In the genomic region with DNA sequence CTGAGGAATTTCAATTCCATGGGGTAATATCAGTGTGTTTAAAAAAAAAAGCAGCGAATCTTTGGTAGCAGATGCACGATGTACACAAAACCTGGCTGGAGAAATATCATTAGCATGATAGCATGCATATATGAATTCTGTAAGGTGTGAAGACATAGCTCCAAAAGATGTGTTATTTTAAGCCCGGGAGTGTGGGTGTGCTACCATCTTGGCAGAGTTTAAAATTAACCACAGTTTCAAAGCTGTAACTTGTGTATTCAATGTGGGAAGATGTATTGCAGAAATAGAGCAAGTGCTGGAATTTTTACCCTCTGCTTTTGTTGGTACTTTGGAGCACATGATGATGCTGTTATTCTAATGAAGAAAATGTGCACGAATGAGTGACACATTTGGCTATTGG, we compare ENCODE assay signal across 19 mouse cellular contexts.
DNase-seq lines count a peak whose midpoint lies in the region; ATAC-seq and TF ChIP-seq lines count a peak whose summit lies in the region.
"Had no signal": no experiment of that assay in that cellular context is flagged by ENCODE, and none has a peak within 500 bp of the region (broad histone marks: within the 10 kb centered on the region; RNA-seq: fewer than 3 reads in every experiment).

No protein-coding gene starts in this region.

- H3K27me3 ChIP-seq in forebrain, embryonic 15.5 days: no peaks in the 10 kb centered on the region
- no peaks in the 10 kb centered on the region for H3K27me3 ChIP-seq in forebrain, embryonic 12.5 days
- no peaks in the 10 kb centered on the region for H3K27me3 ChIP-seq in heart, embryonic 10.5 days (ENCODE audit: insufficient read depth, poor library complexity, severe bottlenecking)
- H3K27me3 ChIP-seq: hindbrain, embryonic 13.5 days had no signal

- ATAC-seq in forebrain, embryonic 15.5 days (replicated peaks): peak; percentile 62; the same call in 1 of the 2 replicates
- no peak for ATAC-seq in forebrain, embryonic 12.5 days (ENCODE audit: low FRiP score)
- ATAC-seq in granulocyte monocyte progenitor cell, adult 5-6 weeks (replicated peaks; ENCODE audit: poor library complexity, severe bottlenecking): no peak
- ATAC-seq: intestine, embryonic 16.5 days; Patski had no signal

- peaks cover 24% of the 10 kb centered on the region for H3K4me1 ChIP-seq in forebrain, embryonic 15.5 days
- peaks cover 6% of the 10 kb centered on the region for H3K4me1 ChIP-seq in forebrain, embryonic 12.5 days
- H3K4me1 ChIP-seq in cortical plate, adult 2 months (ENCODE audit: control insufficient read depth, insufficient read depth, low read length): peaks cover 4% of the 10 kb centered on the region; the same call in 1 of the 2 replicates
- H3K4me1 ChIP-seq in olfactory bulb, adult 2 months (ENCODE audit: control insufficient read depth, insufficient read depth, low read length): no peaks in the 10 kb centered on the region
- no peaks in the 10 kb centered on the region for H3K4me1 ChIP-seq in heart, embryonic 10.5 days

- no peak overlapping the region for H3K4me2 ChIP-seq in forebrain, embryonic 15.5 days (replicated peaks)
- no peak overlapping the region for H3K4me2 ChIP-seq in forebrain, embryonic 12.5 days
- H3K4me2 ChIP-seq: hindbrain, embryonic 13.5 days; lung, embryonic 14.5 days had no signal

- H3K9me3 ChIP-seq in forebrain, embryonic 15.5 days: no peaks in the 10 kb centered on the region
- no peaks in the 10 kb centered on the region for H3K9me3 ChIP-seq in forebrain, embryonic 12.5 days
- H3K9me3 ChIP-seq in heart, embryonic 10.5 days: no peaks in the 10 kb centered on the region
- H3K9me3 ChIP-seq: hindbrain, embryonic 13.5 days had no signal

- no peak overlapping the region for H3K27ac ChIP-seq in forebrain, embryonic 15.5 days (replicated peaks)
- no peak overlapping the region for H3K27ac ChIP-seq in forebrain, embryonic 12.5 days
- H3K27ac ChIP-seq in cortical plate, adult 2 months (ENCODE audit: insufficient read depth, low read length): peak overlapping the region; percentile 98; the same call in 1 of the 2 replicates
- H3K27ac ChIP-seq in olfactory bulb, adult 2 months (ENCODE audit: insufficient read depth, low read depth, low read length): peak overlapping the region; percentile 83
- no peak overlapping the region for H3K27ac ChIP-seq in heart, embryonic 10.5 days
- H3K27ac ChIP-seq: hindbrain, embryonic 13.5 days; kidney, postnatal 0 days; macrophage; stomach, postnatal 0 days had no signal

- H3K4me3 ChIP-seq in forebrain, embryonic 15.5 days: no peak overlapping the region
- H3K4me3 ChIP-seq in forebrain, embryonic 12.5 days (replicated peaks): no peak overlapping the region
- H3K4me3 ChIP-seq in cortical plate, adult 2 months (ENCODE audit: insufficient read depth, low read length): no peak overlapping the region
- H3K4me3 ChIP-seq in olfactory bulb, adult 2 months (ENCODE audit: insufficient read depth, low read depth, low read length): no peak overlapping the region
- H3K4me3 ChIP-seq in heart, embryonic 10.5 days: no peak overlapping the region
- H3K4me3 ChIP-seq: hindbrain, embryonic 13.5 days had no signal

- no peak overlapping the region for H3K9ac ChIP-seq in forebrain, embryonic 15.5 days (replicated peaks)
- no peak overlapping the region for H3K9ac ChIP-seq in forebrain, embryonic 12.5 days
- H3K9ac ChIP-seq: hindbrain, embryonic 13.5 days; lung, embryonic 14.5 days had no signal

- no peak for TF ChIP-seq POLR2A in cortical plate, adult 2 months (IDR thresholded peaks at IDR 0.05; ENCODE audit: extremely low read depth, insufficient read depth, low read length)
- no peak for TF ChIP-seq POLR2A in olfactory bulb, adult 2 months (IDR thresholded peaks at IDR 0.05; ENCODE audit: insufficient read depth, low read depth, low read length)

- no peaks in the 10 kb centered on the region for H3K36me3 ChIP-seq in forebrain, embryonic 15.5 days
- H3K36me3 ChIP-seq in forebrain, embryonic 12.5 days (replicated peaks): no peaks in the 10 kb centered on the region
- H3K36me3 ChIP-seq in heart, embryonic 10.5 days: no peaks in the 10 kb centered on the region
- H3K36me3 ChIP-seq: hindbrain, embryonic 13.5 days had no signal

- no peak for TF ChIP-seq CTCF in cortical plate, adult 2 months (IDR thresholded peaks at IDR 0.05; ENCODE audit: extremely low read depth, insufficient read depth, low read length)
- TF ChIP-seq CTCF in olfactory bulb, adult 2 months (IDR thresholded peaks at IDR 0.05; ENCODE audit: insufficient read depth, low read depth, low read length): no peak

- DNase-seq in layer of hippocampus, adult 8-10 months (ENCODE audit: low spot score in 2 of 2): peak; percentile 50 to 64
- no peak for DNase-seq in adrenal gland, adult 18-20 months (ENCODE audit: low spot score in 2 of 2)
- no peak for DNase-seq in heart, embryonic 10.5 days (ENCODE audit: low spot score)
- DNase-seq: cerebellum, adult 18-20 months; heart, adult 18-20 months; lung, embryonic 14.5 days; midbrain, embryonic 14.5 days; thymus, postnatal 36 days had no signal

- WGBS in forebrain, embryonic 15.5 days: 68% methylated on average over 4 of the region's 4 CpGs
- 88% methylated on average over 4 of the region's 4 CpGs for WGBS in forebrain, embryonic 12.5 days
- 31% methylated on average over 4 of the region's 4 CpGs for WGBS in olfactory bulb, adult 2 months
- 83% methylated on average over 4 of the region's 4 CpGs for WGBS in heart, embryonic 10.5 days

Comparison
In these comparisons a context has a peak if more than half of its experiments do, and no peak if none do; other contexts are left out.
1. H3K27ac ChIP-seq: peak in cortical plate, adult 2 months (single experiment) and olfactory bulb, adult 2 months (single experiment); none in forebrain, embryonic 15.5 days (single experiment), forebrain, embryonic 12.5 days (single experiment) and heart, embryonic 10.5 days (single experiment).
2. DNase-seq: peak in layer of hippocampus, adult 8-10 months (2 of 2); none in adrenal gland, adult 18-20 months (0 of 2) and heart, embryonic 10.5 days (single experiment).